Mouse (Mus musculus) left cerebral cortex, postnatal 36 days (tissue): ENCODE results near the gene Adam33. TPM values are rescaled to one million over a fixed set of nuclear protein-coding genes. Genes with fewer than 3 reads are reported as not detected.

ENCODE experiments used
- DNase-seq, 2 experiments: peaks; one replicate each; pipeline ENCODE4 v3.0.0; 2021 to 2022; ENCODE audit warnings: low spot score in 2 of 2, mixed read lengths in 1 of 2
- intact Hi-C: fragments of 180-260 bp; cut with DNase I; formaldehyde crosslinking; loops from one replicate; pipeline ENCODE4 v1.15.1; 2025
- total RNA-seq, 2 experiments: library from RNA; stranded (reverse); gene quantifications; 2 replicates each; pipeline ENCODE4 v1.2.3; 2021

Adam33 gene
- total RNA-seq, 2 experiments from 2014 or later: 4.9 to 9.0 TPM

- intact Hi-C loops: no loop called here
- no peak for DNase-seq
Measured at GRCm38 (mm10) chr2:131059781-131060540, 3.7 kb downstream of the Adam33 start.

DNA sequence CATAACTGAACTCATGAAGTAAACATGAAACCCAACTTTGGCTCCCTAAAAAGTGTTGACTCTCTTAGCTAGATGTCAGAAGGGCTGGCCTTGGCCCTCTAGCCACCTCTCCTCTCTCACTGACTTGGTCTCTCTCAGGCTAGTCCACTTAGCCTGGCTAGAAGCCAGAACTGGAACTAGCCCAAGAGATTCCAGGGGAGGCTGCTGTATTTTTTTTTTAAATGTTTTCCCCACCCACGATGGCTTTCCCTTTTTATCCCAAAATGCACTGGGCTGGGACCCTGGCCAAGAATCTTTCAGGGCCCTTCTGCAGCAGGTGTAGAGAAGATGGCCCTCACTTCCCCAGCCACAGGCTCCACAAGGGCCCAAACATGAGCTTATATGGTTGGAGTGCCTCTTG, 4.2 kb downstream of the Adam33 start:
- intact Hi-C loops: no loop called here
- DNase-seq: no peak

GRCm38 (mm10) chr2:131058672-131059071, 4.9 kb downstream of the Adam33 start:
- intact Hi-C loops: no loop called here
- DNase-seq: no peak

DNA sequence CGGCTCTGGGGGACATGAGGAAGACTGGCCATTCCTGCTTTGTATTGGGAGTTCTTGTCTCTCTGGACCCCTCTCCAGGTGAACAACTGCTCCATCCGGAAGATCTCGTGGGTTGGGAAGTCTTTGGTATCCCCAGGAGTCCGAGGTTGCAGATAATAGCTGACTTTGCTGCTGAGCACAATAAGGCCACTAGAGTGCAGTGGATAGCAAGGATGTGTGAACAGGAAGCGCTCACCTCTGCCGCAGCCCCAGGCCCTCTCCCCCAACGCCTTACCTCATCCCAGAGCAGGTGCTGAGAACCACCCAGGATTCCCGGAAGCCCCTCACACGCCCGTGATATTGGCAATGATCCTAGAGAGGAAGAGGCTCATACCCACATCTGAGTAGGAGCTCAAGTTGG, 7.4 kb downstream of the Adam33 start:
- intact Hi-C loops: no loop called here
- DNase-seq: no peak

GRCm38 (mm10) chr2:131055631-131056030, 8.0 kb downstream of the Adam33 start:
- peak in 1 of 2 experiments; percentile 8 for DNase-seq
- intact Hi-C loops: no loop called here

- intact Hi-C loops: no loop called here
Measured at GRCm38 (mm10) chr2:131054646-131055264, 8.9 kb downstream of the Adam33 start.

DNA sequence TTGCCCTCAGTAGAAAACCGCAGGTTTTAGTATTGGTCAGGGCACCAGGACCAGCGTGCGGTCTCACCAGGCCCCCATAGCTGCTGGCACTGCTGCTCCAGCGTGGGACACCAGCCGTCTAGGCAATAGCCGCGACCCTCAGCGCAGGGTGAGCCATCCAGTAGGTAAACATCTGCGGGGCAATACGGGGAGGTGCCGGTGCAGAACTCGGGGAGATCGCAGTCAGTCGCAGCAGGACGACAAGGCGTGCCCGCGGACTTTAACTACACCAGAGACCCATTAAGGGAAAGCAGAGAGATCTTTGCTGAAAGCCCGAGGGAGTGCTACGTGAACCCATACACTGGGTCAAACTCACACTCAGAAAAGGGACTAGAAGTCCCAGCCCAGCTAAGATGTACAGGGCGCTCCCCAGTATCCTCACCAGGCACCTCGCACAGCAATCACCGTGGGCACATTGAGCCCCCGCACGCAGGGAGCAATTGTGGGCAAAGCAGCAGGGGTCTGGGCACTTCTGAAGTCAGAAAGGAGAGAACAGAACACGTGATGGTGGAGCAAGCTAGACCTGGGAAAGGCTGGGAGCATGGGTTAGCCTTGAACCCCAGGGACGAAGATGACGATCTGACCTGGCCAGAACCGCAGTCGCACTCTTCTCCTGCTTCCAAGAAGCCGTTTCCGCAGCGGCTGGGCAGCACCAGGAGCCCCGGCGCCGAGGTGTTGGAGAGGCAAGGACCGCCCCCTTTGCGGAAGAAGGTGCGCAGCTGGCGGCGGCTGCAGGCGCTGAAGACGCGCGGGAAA, 9.6 kb downstream of the Adam33 start:
- intact Hi-C loops: no loop called here
- DNase-seq: no peak

More at GRCm38 (mm10) chr2:131054646-131055264, 8.9 kb downstream of the Adam33 start:
- peak in 1 of 2 experiments; percentile 2 for DNase-seq

DNA sequence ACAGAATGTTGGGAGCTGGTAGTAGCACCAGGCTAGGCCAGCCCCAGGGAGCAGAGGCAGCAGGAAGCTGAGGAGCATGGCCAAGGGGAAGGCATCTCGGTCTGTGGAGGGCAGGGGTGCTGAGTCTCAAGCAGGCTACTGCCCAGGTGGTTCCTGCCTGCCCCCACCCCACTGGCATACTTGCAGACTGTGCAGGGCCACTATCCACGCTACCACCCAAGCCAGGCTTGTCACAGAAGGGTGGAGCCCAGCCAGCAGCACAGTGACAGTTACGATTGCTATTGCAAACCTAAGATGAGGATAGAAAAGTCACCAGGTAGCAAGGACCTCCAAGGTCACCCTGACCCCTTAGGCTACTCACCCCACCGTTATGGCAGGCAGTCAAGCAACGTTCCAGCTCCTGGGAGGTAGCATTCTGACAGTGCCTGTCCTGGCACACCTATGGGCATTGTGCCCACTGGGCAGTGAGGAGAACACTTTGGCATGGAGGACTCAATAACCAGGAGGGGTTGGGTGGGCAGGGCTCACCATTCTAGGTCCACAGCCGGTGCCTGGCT, 10.7 kb downstream of the Adam33 start:
- DNase-seq: no peak
- intact Hi-C loops: no loop called here

DNA sequence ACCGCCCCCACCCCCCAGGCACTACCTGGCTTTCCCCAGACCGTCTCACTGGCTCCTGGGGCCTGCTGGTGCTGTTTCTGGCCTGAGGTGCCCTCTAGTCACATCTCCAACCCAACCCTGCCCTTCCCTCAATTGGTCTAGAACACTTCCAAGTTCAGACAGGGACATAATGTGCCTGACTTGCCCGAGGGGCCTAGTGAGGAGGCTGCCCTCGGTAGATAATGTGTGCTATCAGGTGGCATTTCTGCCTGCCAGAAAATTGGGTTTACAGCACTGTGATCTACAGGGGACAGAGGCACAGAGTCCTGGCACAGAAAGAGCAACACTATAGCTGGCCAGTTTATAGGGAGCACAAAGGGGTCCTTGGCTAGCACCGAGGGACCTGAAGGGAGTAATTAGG, 11.6 kb downstream of the Adam33 start:
- intact Hi-C loops: no loop called here
- DNase-seq: no peak

DNA sequence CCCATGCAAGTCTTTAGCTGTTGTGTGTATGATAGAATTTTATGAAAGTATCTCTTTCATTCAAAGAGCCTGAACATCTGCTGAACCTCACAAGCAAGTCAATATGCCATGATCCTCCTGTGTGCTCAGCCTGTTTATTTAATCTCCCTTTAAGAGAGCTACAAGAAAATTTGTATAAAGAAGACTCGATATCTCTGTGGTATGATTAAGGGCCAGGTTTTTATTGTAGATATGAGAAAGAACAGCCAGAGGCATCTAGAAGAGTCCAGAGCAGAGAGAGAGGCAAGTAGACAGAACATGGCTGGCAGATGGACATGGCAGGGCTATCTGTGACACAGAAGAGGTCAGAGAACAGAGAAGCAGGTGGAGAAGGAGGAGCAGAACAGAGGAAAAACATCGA, 17.6 kb downstream of the Adam33 start:
- intact Hi-C loops: no loop called here

GRCm38 (mm10) chr2:131044989-131045720, 18.5 kb downstream of the Adam33 start:
- intact Hi-C loops: no loop called here
- DNase-seq: no peak

More for the DNA sequence above, 17.6 kb downstream of the Adam33 start:
- DNase-seq: no peak

DNA sequence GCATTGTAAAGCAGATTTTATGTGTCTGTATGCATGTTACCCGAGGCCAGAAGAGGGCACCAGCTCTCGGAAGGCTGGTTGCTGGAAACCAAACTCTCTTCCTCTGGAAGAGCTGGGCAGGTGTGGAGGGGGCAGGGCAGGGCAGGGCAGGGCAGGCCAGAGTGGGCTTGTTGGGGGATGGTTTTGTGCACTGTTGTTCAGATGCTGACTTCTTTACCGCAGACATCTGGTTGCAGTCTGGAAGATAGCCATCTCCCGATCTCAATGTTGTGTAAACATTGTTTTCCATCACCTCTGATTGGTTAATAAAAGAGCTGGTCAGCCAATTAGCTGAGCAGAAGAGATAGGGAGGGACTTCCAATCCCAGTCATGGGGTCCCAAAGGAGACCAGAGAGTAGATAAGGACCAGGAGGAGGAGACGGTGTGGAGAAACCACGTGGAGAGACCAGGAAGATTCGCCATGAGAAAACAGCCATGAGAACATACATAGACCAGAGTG, 19.2 kb downstream of the Adam33 start:
- intact Hi-C loops: no loop called here
- no peak for DNase-seq

DNA sequence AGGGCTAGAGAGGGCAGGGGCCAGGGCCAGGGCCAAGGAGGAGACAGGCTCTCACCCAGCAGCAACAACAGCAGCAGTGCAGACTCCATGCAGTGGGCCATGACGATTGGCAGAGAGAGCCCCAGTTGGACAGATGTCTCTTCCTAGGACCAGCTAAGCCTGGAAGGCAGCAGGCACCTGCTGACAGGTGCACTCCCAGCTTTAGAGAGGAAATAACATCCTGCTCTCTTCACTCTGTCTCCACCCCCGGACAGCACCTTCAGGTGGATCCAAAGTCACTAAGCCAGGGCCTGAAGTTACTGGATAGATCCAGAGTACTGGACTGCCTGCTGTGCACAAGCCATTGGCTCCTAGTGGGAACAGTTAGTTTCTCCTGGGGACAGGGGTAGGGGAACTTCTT, 20.6 kb downstream of the Adam33 start, which contains the start of gene Gfra4:
Gfra4 (minus strand) TSS at position 101 of the 400 bp plus-strand sequence.
- intact Hi-C loops: no loop called here
- no peak for DNase-seq

- DNase-seq: peak; percentile 83 to 93
- intact Hi-C loops: no loop called here
Measured at GRCm38 (mm10) chr2:131040854-131041825, 22.5 kb downstream of the Adam33 start.

- intact Hi-C loops: no loop called here
- no peak for DNase-seq
Measured at GRCm38 (mm10) chr2:131038675-131039074, 24.9 kb downstream of the Adam33 start.

GRCm38 (mm10) chr2:131038197-131038596, 25.4 kb downstream of the Adam33 start:
- DNase-seq: no peak
- intact Hi-C loops: no loop called here

DNA sequence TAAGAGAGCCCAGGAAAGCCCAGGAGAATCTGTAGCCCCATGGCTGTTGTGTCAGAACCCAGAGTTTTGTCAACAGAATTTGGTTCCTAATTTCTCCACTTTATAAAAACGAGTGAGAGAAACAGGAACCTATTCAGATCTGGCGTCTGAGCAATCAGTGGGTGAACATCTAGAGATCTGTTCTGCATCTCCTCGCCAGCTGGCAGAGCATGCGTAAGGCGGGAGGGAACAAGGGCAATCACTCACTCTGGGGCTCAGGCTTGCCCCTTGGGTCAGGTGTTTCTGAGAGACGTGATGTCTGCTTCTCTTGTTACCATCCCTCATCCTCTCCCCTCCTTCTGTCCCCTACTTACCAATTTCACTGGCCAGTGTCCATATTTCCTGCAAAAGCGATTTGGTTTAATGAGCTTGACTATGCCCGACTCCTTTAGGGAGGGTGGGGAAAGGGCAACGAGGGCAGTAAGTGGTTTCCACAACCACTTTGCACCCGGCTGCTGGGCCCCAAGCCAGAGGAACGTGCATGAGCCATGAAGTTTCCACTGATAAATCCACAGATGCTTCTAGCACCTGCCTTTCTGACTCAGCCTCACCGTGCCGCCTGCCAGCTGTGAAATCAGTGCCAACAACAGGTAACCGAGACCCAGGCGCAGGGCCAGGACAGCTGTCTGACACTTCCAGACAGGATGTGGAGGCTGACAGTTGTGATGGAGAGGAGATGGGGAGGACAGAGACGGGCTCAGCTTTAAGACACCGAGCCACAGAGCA, 26.2 kb downstream of the Adam33 start:
- intact Hi-C loops: no loop called here
- peak in 1 of 2 experiments; percentile 48 for DNase-seq
